Mouse (Mus musculus) B cell, adult 2 months (primary cell): ENCODE data around the gene Lrrc55.
"Not testable (repeated sequence)": the region's sequence is repeated elsewhere in the genome, so short reads cannot be mapped to it uniquely, and the experiment has no call there.

ENCODE experiments used
- DNase-seq, 2 experiments: peaks; one replicate each; pipeline ENCODE4 v3.0.0; 2022

Lrrc55 gene

DNA sequence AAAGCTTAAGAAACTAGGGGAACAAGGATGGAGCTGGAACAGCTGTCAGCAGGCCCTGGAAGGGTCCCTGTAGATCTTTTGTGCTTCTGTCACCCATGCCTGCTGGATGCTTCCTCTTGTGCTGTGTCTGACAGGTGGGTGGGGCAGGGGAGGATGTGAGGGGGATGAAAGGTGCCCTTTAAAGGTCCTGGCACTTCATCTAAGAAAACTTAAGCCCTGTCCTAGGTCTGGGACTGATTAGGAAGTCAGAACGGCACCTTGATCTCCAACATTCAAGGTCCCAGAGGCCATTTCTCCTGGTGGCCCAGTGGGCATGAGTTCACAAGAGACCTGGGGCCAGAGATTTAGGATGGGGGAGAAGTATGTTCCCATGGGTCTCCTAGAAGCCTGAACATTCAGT lies at the start of gene Lrrc55:
Gene Lrrc55, minus strand, starts transcription at position 297 of the 400 bp plus-strand sequence.
- DNase-seq = no peak

DNA sequence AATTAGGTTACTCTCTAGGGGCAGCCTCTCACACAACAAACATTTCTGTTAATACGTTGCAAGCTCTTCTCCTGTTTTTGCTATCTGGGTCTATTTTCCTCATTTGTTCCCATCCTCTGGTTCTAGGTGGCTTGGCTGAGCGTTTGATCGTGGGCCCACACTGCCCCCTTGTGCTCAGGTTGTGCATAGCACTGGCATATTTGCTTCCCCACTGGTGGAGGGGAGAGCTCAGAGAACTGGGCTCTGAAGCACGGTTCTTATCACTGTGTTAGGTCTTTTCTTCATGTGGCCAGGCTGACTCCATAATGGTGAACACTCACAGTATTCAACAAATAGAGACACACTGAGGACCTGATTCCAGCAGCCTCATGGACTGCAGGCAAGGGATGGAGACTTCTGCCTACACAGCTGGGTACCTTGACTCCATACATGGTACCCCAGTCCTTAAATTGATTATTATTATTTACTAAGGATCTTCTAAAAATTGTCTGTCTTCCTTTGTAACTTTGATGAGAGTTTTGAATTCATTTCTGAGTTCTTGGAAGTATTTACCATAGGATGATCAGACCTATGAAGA lies 49.6 kb upstream of the Lrrc55 start:
- peak; percentile 69 to 71 for DNase-seq

GRCm38 (mm10) chr2:85245737-85246136 lies 48.7 kb upstream of the Lrrc55 start:
- DNase-seq = no peak

DNA sequence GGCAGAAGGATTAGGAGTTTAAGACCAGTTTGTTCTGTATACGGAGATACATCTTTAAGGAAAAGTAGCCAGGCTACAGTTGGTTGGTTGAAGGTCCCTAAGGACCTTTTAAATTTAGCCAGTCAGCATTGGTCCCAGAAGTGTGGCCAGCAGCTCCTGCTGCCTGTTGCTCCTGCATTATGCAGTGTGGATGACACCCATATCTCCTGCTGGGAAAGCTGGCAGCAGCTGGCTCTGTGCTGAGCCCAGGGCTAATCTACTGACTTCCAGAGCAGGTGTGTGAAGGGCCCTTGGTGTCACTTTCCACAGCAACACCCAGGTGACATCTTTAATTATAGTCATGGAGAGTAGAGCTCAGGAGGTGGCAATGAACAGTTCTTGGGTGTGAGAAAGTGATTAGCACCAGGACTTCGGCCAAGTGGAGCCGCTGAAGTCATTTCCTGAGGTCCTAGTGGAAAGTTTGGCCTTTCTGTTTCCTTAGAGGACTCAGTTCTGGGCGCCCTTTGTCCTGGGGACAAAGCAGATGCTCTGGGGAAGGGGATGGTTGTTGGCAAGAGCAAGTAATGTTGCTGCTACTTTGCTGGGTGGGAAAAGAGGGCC lies 41.2 kb upstream of the Lrrc55 start:
- DNase-seq = no peak

DNA sequence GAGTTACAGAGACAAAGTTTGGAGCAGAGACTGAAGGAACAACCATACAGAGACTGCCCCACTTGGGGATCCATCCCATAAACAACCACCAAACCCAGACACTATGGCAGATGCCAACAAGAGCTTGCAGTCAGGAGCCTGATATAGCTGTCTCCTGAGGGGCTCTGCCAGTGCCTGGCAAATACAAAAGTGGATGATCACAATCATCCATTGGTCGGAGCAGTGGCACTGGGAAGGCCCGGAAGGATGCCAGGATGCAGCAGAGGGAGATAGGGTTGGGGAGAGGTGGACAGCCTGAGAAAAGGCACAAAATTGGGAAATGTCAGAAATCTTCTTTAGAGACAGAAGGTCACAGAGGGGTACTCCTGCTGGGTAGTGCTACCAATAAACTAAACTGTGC lies 40.2 kb upstream of the Lrrc55 start:
- DNase-seq = not testable (repeated sequence)

- no peak for DNase-seq
These were observed 33.9 kb upstream of the Lrrc55 start for GRCm38 (mm10) chr2:85230771-85231511.

GRCm38 (mm10) chr2:85229606-85230005 lies 32.6 kb upstream of the Lrrc55 start:
- DNase-seq = no peak

DNA sequence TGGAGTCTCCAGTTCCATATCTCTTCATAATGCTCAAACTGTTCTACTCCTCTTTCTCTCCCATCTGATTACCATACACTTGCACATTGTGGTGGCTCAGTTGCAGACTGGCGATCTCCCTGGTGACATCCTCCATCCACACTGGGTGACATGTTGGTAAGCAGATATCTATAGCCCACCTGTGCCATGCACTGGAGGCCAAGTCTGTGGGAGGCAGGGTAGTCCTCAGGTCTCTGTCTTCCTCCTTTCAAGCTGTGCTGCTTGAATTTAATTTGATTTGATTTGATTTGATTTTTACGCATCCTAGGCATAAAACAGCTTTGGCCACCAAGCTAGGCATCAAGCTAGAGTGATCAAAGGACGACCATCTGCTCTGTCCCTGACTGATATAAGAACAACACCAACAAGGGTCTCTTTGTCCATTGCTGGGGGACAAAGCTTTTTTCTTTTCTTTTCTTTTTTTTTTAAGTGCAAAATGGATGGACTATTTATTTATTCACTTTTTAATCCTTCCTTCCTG lies 30.9 kb upstream of the Lrrc55 start:
- no peak for DNase-seq

DNA sequence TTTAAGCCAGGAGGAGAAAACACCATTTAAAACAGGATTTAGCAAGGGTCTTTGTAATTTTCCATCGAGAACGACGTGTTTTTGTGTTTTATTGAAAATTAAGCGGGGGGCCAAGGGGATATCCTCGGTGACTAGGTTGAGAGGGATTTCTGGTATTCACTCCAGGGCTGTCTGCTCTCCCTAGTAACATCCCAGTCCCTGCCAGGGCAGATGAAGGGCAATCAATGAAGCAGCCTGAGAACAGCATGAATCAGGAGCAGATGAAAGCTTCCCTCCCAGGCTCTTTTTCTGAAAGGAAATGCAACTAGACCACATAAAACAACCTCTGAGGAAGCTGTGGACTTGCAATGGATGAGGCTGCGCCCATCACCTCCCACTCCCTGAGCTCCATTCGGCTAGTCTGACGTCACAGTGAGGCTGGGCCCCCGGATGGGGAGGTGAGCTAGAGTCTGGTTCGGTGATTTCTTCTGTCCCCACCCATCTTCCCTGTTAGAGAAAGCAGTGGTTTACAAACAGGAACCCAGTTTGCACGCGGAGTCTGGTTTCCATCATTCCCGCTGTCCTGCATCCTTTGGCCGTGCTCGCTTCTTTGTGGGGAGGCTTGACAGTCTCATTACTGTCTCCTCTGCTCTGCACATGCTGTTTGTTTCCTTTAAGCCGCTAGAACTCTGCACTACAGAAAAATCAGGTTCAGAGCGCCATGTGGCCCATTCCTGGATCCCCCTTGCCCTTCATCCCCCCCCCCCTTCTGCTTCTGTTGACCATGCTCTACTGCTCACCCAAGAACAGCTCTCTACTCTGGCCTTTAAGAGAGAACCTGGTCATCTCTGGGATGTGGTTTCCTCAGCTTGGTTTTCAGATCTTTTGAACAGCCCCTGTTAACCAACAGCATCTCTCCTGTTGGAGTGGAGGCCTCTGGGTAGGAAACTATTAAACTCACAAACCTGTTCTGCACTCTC lies 27.5 kb upstream of the Lrrc55 start:
- no peak for DNase-seq

DNA sequence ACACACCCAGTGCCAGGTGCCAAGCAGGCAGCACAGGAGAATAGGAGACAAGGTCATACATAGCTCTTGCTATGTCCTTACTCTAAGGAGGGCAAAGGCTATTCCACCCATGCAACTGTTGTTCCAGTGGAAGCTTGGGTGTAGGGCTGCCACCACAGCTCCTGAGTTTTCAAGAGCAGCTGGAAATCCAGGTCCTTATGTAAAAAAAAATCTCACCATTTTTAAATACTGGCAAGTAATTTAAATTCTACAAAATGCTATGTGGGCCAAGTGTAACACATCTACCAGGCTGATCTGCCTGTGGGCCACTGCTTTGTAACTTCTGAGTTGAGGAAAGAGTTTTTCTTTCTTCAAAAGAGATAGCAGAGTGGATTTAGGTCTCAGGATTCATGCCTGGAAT lies 19.6 kb upstream of the Lrrc55 start:
- no peak for DNase-seq

GRCm38 (mm10) chr2:85213746-85214145 lies 16.7 kb upstream of the Lrrc55 start:
- DNase-seq = no peak

- no peak for DNase-seq
These were observed 12.3 kb upstream of the Lrrc55 start for GRCm38 (mm10) chr2:85209301-85209700.

GRCm38 (mm10) chr2:85205170-85205569 lies 8.2 kb upstream of the Lrrc55 start:
- DNase-seq = no peak

- no peak for DNase-seq
These were observed 1.3 kb upstream of the Lrrc55 start for GRCm38 (mm10) chr2:85198011-85198965.

DNA sequence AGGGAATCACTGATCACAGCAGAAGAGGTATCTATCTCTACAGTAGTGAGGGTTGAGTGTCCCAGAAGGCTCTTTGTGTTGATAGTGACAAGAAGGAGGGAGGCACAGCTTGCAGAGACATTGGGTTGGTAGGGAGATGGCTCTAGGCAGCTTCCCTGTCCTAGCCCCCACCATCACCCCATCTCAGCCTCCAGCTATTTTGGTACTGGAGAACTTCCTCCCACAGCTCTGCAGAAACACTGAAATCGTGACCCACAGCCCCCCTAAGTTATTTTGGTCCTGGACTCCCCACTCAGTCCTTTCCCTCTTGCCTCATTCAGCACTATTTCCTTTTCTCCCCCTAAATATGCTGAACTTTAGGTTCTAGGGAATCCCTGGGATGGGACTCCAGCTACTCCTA lies 2.4 kb downstream of the Lrrc55 start:
- no peak for DNase-seq

- no peak for DNase-seq
These were observed 9.3 kb downstream of the Lrrc55 start for GRCm38 (mm10) chr2:85187582-85188151.

GRCm38 (mm10) chr2:85178139-85178800 lies 18.7 kb downstream of the Lrrc55 start:
- no peak for DNase-seq

DNA sequence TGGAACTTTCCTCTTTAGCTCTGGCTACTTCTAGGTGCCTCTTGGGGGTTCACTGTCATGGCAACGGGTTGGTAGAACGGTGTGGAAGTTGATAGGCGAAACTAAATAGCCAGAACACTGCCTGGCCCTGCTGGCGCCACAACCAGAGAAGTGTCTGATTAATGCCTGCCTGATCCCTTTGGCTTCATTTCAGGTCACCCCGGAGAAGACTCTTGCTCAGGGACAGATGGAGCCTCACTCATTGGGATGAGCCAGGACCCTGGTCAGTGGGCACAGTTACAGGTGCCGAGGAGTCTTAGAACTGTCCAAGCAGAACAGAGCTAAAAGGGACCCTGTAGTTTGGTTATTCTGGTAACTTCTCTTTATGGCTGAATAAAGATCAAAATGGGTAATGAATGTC lies 23.5 kb downstream of the Lrrc55 start:
- no peak for DNase-seq

- DNase-seq = no peak
These were observed 24.3 kb downstream of the Lrrc55 start for GRCm38 (mm10) chr2:85172763-85173103.

DNA sequence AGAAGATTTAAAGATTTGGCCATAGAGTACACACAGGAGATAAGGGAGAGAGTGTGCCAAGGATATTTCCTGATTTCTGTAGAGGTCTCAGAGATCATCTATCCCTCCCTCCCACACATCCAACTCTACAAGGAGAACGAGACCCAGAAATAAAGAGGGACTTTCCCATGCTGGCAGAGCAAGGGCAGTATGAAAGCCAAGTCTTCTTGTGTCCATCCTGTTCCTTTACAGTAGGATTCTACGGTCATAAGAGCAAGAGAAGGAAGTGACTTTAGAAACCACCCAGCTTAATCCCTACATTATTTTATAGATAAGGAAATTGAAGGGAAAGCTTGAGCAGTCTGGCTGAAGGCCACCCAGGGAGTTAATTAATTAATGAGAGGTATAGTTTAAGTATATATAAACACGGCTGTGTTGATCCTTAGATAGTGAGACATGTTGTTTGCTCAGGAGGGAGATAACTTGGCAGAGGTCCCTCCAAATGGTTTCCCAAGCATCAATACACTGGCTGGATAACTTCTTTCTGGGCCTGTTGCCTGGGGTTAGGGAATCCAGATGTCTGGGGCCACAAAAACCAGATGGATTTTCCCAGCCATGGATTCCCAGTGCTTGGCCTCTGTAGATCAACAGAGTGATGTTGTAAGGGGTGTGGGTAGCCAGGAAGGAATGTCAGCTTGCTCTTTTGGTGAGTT lies 24.8 kb downstream of the Lrrc55 start:
- DNase-seq = no peak
